8 mouse cellular contexts compared by ENCODE assay signal in genomic region chr14:31337947-31338346, GRCm38 (mm10). TPM values are rescaled to one million over a fixed set of nuclear protein-coding genes. Genes with fewer than 3 reads are reported as not detected.
DNase-seq lines count a peak whose midpoint lies in the region; ATAC-seq lines count a peak whose summit lies in the region.

No protein-coding gene starts in this region.

- no peak for DNase-seq in kidney, adult 9 months
- no peak for DNase-seq in intestine, embryonic 14.5 days (ENCODE audit: low spot score)
- DNase-seq in urinary bladder, postnatal 10 days (ENCODE audit: low spot score) = no peak
- no peak for DNase-seq in adrenal gland, adult (ENCODE audit: inconsistent age in 2 of 2, low spot score in 1 of 2)
- no peak for DNase-seq in c-Kit-positive CD71-positive TER-119-positive erythroid progenitor cells, embryonic 14.5 days (ENCODE audit: low spot score)

- H3K27me3 ChIP-seq in kidney, embryonic 15.5 days = no peaks in the 10 kb centered on the region
- no peaks in the 10 kb centered on the region for H3K27me3 ChIP-seq in embryonic facial prominence, embryonic 12.5 days
- no peaks in the 10 kb centered on the region for H3K27me3 ChIP-seq in intestine, embryonic 14.5 days (replicated peaks; ENCODE audit: control insufficient read depth, insufficient read depth, low read length)
- no peaks in the 10 kb centered on the region for H3K27me3 ChIP-seq in midbrain, embryonic 16.5 days (ENCODE audit: control insufficient read depth, insufficient read depth, low read depth, low read length)

- peak overlapping the region; percentile 68 for H3K4me2 ChIP-seq in kidney, embryonic 15.5 days
- H3K4me2 ChIP-seq in embryonic facial prominence, embryonic 12.5 days (replicated peaks) = peak overlapping the region; percentile 66
- peak overlapping the region; percentile 61 for H3K4me2 ChIP-seq in intestine, embryonic 14.5 days (ENCODE audit: low read length)
- H3K4me2 ChIP-seq in midbrain, embryonic 16.5 days (ENCODE audit: low read length) = peak overlapping the region; percentile 82

- H3K9ac ChIP-seq in kidney, embryonic 15.5 days = peak overlapping the region; percentile 91; the same call in 1 of the 2 replicates
- no peak overlapping the region for H3K9ac ChIP-seq in embryonic facial prominence, embryonic 12.5 days
- H3K9ac ChIP-seq in intestine, embryonic 14.5 days (ENCODE audit: low read length) = no peak overlapping the region
- H3K9ac ChIP-seq in midbrain, embryonic 16.5 days (ENCODE audit: low read depth, low read length) = 0 out of 2 replicates have a peak overlapping the region, but pooled peaks have one; percentile 14

- ATAC-seq in kidney, embryonic 15.5 days (replicated peaks; ENCODE audit: low FRiP score) = no peak
- no peak for ATAC-seq in embryonic facial prominence, embryonic 12.5 days (ENCODE audit: insufficient number of reproducible peaks, insufficient read depth, low FRiP score, low TSS enrichment)
- no peak for ATAC-seq in intestine, embryonic 14.5 days (replicated peaks; ENCODE audit: low FRiP score, low TSS enrichment, low read depth)
- ATAC-seq in midbrain, embryonic 16.5 days = no peak

- H3K4me1 ChIP-seq in kidney, embryonic 15.5 days = peaks cover 15% of the 10 kb centered on the region
- peaks cover 16% of the 10 kb centered on the region for H3K4me1 ChIP-seq in embryonic facial prominence, embryonic 12.5 days
- 0 out of 2 replicates have a peak, but pooled peaks cover 3% of the 10 kb centered on the region for H3K4me1 ChIP-seq in intestine, embryonic 14.5 days (replicated peaks; ENCODE audit: control insufficient read depth, insufficient read depth, low read length)
- peaks cover 22% of the 10 kb centered on the region for H3K4me1 ChIP-seq in midbrain, embryonic 16.5 days (ENCODE audit: control insufficient read depth, insufficient read depth, low read length)

- H3K36me3 ChIP-seq in kidney, embryonic 15.5 days = peaks cover 13% of the 10 kb centered on the region
- peaks cover 7% of the 10 kb centered on the region; the same call in 1 of the 2 replicates for H3K36me3 ChIP-seq in embryonic facial prominence, embryonic 12.5 days
- peaks cover 15% of the 10 kb centered on the region for H3K36me3 ChIP-seq in intestine, embryonic 14.5 days (ENCODE audit: control insufficient read depth, insufficient read depth, low read length)
- H3K36me3 ChIP-seq in midbrain, embryonic 16.5 days (ENCODE audit: control insufficient read depth, insufficient read depth, low read length) = 0 out of 2 replicates have a peak, but pooled peaks cover 3% of the 10 kb centered on the region

- peak overlapping the region; percentile 96 for H3K4me3 ChIP-seq in kidney, embryonic 15.5 days (replicated peaks)
- peak overlapping the region; percentile 78; the same call in 1 of the 2 replicates for H3K4me3 ChIP-seq in embryonic facial prominence, embryonic 12.5 days
- peak overlapping the region; percentile 86 for H3K4me3 ChIP-seq in intestine, embryonic 14.5 days (ENCODE audit: low read depth, low read length)
- peak overlapping the region; percentile 94; the same call in 1 of the 2 replicates for H3K4me3 ChIP-seq in midbrain, embryonic 16.5 days (ENCODE audit: low read depth, low read length)

- H3K9me3 ChIP-seq in kidney, embryonic 15.5 days (replicated peaks) = no peaks in the 10 kb centered on the region
- H3K9me3 ChIP-seq in embryonic facial prominence, embryonic 12.5 days = no peaks in the 10 kb centered on the region
- H3K9me3 ChIP-seq in intestine, embryonic 14.5 days (ENCODE audit: control insufficient read depth, low read length) = no peaks in the 10 kb centered on the region
- H3K9me3 ChIP-seq in midbrain, embryonic 16.5 days (replicated peaks; ENCODE audit: control insufficient read depth, low read length, poor library complexity, severe bottlenecking) = no peaks in the 10 kb centered on the region

- H3K27ac ChIP-seq in kidney, embryonic 15.5 days = no peak overlapping the region
- no peak overlapping the region for H3K27ac ChIP-seq in embryonic facial prominence, embryonic 12.5 days
- H3K27ac ChIP-seq in intestine, embryonic 14.5 days (ENCODE audit: low read depth) = no peak overlapping the region
- no peak overlapping the region for H3K27ac ChIP-seq in midbrain, embryonic 16.5 days (ENCODE audit: low read length)

RNA-seq across cellular contexts. Expression of gene Capn7, which starts 1.5 kb away (rescaled TPM):
- 43.6 and 44.4 TPM in 2 replicates for polyA plus RNA-seq in kidney, embryonic 15.5 days (2015; fragmentation: Nextera tagmentation; extraction: Ambion mirVana)
- 40.7 and 43.6 TPM in 2 replicates for polyA plus RNA-seq in embryonic facial prominence, embryonic 12.5 days (2016; fragmentation: Nextera tagmentation; extraction: Ambion mirVana)
- polyA plus RNA-seq in intestine, embryonic 14.5 days (2014; fragmentation: Nextera tagmentation; extraction: Ambion mirVana) = 37.0 and 43.3 TPM in 2 replicates
- polyA plus RNA-seq in midbrain, embryonic 16.5 days (2015; fragmentation: Nextera tagmentation; extraction: Ambion mirVana) = 88.8 and 94.5 TPM in 2 replicates

RNA-seq across cellular contexts. Expression of gene Dnah1, which starts 14.3 kb away (rescaled TPM):
- 7.6 and 8.5 TPM in 2 replicates for polyA plus RNA-seq in kidney, embryonic 15.5 days (2015; fragmentation: Nextera tagmentation; extraction: Ambion mirVana)
- polyA plus RNA-seq in embryonic facial prominence, embryonic 12.5 days (2016; fragmentation: Nextera tagmentation; extraction: Ambion mirVana) = 8.4 and 8.6 TPM in 2 replicates
- polyA plus RNA-seq in intestine, embryonic 14.5 days (2014; fragmentation: Nextera tagmentation; extraction: Ambion mirVana) = 5.4 and 6.9 TPM in 2 replicates
- 4.9 TPM in 2 replicates for polyA plus RNA-seq in midbrain, embryonic 16.5 days (2015; fragmentation: Nextera tagmentation; extraction: Ambion mirVana)

Comparison
In these comparisons a context has a peak if more than half of its experiments do, and no peak if none do; other contexts are left out.
1. H3K9ac ChIP-seq: peak in kidney, embryonic 15.5 days (single experiment) and midbrain, embryonic 16.5 days (single experiment); none in embryonic facial prominence, embryonic 12.5 days (single experiment) and intestine, embryonic 14.5 days (single experiment).
2. Peak in every context shown above with its lines, with median percentiles within 50 percentile points of each other: H3K4me2 ChIP-seq and H3K4me3 ChIP-seq.